Mouse (Mus musculus) lung, embryonic 16.5 days (tissue): ENCODE measurements at regions not wholly inside any gene's neighbourhood (a gene's known extent, or its start where the extent isn't known, plus 50 kb on each side); places are given as distances from the start of the nearest gene placed in this dataset.

Source experiments
- ATAC-seq: fragments of 200-750 bp; cut with Nextera tagmentation; 2 replicates; pipeline ENCODE4 v1.8.0; 2017; ENCODE audit warnings: low read depth, mild to moderate bottlenecking, moderate library complexity
- H3K27ac ChIP-seq: fragments of 300-500 bp; sonication (generic); 2 replicates; pipeline ENCODE4 v1.5.1; 2014; ENCODE audit warnings: mild to moderate bottlenecking, control low read depth, low read length
- H3K27me3 ChIP-seq: fragments of 300-500 bp; sonication (generic); 2 replicates; pipeline ENCODE4 v1.6.1; 2014; ENCODE audit warnings: low read depth, low read length, mixed read lengths; ENCODE audit not compliant: control insufficient read depth, insufficient read depth
- H3K36me3 ChIP-seq: fragments of 300-500 bp; sonication (generic); 2 replicates; pipeline ENCODE4 v1.6.1; 2014; ENCODE audit warnings: low read length; ENCODE audit not compliant: control insufficient read depth, insufficient read depth
- H3K4me1 ChIP-seq: fragments of 300-500 bp; sonication (generic); replicated peaks from 2 replicates; pipeline ENCODE4 v1.6.1; 2014; ENCODE audit warnings: low read length, mixed read lengths; ENCODE audit not compliant: control insufficient read depth, insufficient read depth
- H3K4me2 ChIP-seq: fragments of 300-500 bp; sonication (generic); 2 replicates; pipeline ENCODE4 v1.6.1; 2014; ENCODE audit warnings: low read depth, low read length, control low read depth
- H3K4me3 ChIP-seq: fragments of 300-500 bp; sonication (generic); 2 replicates; pipeline ENCODE4 v1.5.1; 2014; ENCODE audit warnings: mild to moderate bottlenecking, low read length, control low read depth
- H3K9ac ChIP-seq: fragments of 300-500 bp; sonication (generic); 2 replicates; pipeline ENCODE4 v1.6.1; 2014; ENCODE audit warnings: low read length, control low read depth
- H3K9me3 ChIP-seq: fragments of 300-500 bp; sonication (generic); 2 replicates; pipeline ENCODE4 v1.6.1; 2016; ENCODE audit warnings: low read length; ENCODE audit not compliant: control insufficient read depth
- WGBS: fragments of 180-500 bp; shearing (Covaris S2); extraction: QIAGEN DNeasy Blood & Tissue Kit; methylation state at CpG from one replicate; pipeline ENCODE4 v1.1.7; 2014; 5-methylcytosine and 5-hydroxymethylcytosine counted together

DNA sequence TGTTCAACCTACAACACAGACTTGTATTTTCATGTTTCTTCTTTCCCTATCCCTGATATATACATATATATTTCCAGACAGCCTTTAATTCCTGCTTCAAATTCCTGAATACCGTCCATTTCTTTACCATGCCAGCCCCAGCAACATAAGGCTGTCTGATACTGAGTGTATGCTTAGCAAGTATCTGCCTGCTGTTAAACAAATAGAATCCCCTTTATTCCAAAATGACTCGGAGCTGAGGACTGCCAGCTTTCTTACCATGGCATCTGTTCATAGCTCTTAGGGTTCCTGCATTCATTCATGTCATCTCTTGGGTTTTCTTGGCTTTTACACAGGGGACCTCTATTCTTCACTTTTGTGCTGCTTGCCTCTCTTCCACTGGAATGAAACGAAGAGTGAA, 105.8 kb downstream of the Pctp start:
- no peak for ATAC-seq
- Histone ChIP-seq H3K36me3 (no peaks in the 10 kb centered on the region), H3K4me1 (no peaks in the 10 kb centered on the region), H3K9me3 (no peaks in the 10 kb centered on the region), H3K9ac (no peak overlapping the region), H3K4me3 (no peak overlapping the region), H3K27me3 (no peaks in the 10 kb centered on the region), H3K27ac (no peak overlapping the region), H3K4me2 (no peak overlapping the region)
- WGBS, result 45% methylated on average over 3 of the region's 3 CpGs

DNA sequence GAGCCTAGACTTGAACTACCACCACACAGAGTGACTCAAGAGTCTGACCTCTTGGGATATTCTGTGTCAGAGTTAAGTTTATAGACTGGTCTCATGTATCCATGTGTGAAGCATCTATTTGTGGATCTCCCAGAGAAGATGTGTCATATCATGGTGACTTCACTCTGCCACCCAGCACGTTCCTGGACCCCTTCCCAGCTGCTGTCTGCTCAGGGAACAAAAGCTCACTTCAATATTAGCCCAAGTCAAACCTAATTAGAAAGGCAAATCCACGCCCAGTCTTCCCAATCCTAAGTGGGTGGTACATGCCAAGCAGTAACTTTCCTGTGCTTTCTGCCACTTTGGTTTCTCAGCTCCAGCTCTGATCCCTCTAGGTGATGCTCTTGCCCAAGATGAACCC, 94.1 kb upstream of the Ankfn1 start:
- ATAC-seq, result no peak
- 46% methylated on average over 2 of the region's 2 CpGs for WGBS
- no peaks in the 10 kb centered on the region for H3K4me1 ChIP-seq
- H3K4me3 ChIP-seq, result no peak overlapping the region
- H3K9me3 ChIP-seq, result no peaks in the 10 kb centered on the region
- no peak overlapping the region for H3K4me2 ChIP-seq
- no peak overlapping the region for H3K27ac ChIP-seq
- H3K27me3 ChIP-seq, result no peaks in the 10 kb centered on the region
- no peaks in the 10 kb centered on the region for H3K36me3 ChIP-seq
- no peak overlapping the region for H3K9ac ChIP-seq

DNA sequence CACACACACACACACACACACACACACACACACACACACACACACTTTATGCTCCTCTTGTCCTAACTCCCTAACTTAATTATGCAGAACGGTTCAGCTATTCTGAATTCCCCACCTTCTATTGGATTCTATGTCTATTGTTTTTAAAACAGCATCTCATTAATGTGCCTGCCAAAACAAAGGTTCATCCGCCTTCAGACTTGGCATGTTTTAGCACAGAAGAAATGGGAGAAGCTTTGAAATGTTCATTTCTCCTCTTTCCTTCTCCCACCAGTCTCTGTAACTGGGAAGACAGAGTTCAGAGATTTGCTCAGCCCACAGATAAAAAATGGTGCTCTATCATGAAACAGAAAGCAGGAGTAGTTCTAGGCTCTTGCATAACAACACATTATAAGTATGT, 90.1 kb upstream of the Ankfn1 start:
- Histone ChIP-seq H3K9ac (no peak overlapping the region), H3K4me3 (no peak overlapping the region), H3K9me3 (no peaks in the 10 kb centered on the region), H3K4me2 (no peak overlapping the region), H3K36me3 (no peaks in the 10 kb centered on the region), H3K27me3 (no peaks in the 10 kb centered on the region), H3K27ac (no peak overlapping the region), H3K4me1 (no peaks in the 10 kb centered on the region)
- no peak for ATAC-seq
- WGBS, result 67% methylated on average over 2 of the region's 2 CpGs

DNA sequence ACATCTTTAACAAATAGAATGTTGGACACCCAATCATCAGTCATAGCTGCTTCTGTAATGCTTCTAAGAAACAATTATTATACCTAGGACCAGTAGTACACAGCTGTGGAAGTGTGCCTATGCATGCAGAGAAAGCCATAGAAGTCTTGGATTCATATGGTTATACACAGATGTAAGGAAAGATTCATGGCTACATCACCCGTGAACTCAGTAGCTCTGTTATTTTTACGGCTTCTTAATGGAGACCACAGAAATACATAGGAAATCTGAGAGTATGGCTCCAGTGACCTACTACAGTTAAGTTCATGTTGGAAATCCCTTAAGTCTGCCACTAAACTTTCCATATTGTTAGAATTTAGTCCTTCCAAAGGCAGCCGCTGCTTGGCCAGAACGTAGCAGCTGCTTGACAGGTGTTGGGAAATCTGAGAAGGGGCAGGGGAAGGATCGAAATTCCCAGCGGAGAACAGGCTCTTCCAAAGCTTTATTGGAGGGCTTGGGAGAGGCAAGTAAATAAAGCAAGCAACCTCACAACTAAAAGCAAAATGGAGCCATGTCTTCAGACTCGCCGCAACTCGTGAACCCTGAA, 78.8 kb upstream of the Ankfn1 start:
- ATAC-seq, result no peak
- Histone ChIP-seq H3K4me3 (no peak overlapping the region), H3K27me3 (no peaks in the 10 kb centered on the region), H3K9me3 (no peaks in the 10 kb centered on the region), H3K36me3 (no peaks in the 10 kb centered on the region), H3K4me2 (no peak overlapping the region), H3K27ac (no peak overlapping the region), H3K4me1 (peaks cover 3% of the 10 kb centered on the region; the same call in 1 of the 2 replicates), H3K9ac (no peak overlapping the region)
- 43% methylated on average over 9 of the region's 9 CpGs for WGBS

DNA sequence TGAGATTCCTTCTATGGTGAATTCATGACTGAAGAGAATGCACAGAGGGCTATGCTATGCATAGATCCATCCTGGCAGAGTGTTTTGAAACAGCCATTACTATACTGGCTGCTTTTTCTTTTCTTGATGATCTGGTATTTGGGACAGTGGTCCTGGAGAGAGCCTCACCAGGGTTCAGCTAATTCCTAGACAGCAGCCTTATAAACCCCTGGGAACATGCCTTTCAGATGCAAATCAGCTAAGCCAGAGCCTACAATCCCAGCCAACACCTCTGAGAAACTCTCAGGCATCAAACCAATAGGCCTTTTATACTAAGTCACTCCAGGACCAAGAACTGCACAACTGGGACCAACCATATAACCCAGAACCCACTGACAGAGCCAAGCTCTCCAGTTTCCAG, 64.4 kb upstream of the Ankfn1 start:
- H3K27me3 ChIP-seq, result no peaks in the 10 kb centered on the region
- H3K9me3 ChIP-seq, result no peaks in the 10 kb centered on the region
- H3K9ac ChIP-seq, result no peak overlapping the region
- no peak for ATAC-seq
- H3K4me2 ChIP-seq, result no peak overlapping the region
- no peak overlapping the region for H3K4me3 ChIP-seq
- no peaks in the 10 kb centered on the region for H3K36me3 ChIP-seq
- no peak overlapping the region for H3K27ac ChIP-seq
- peaks cover 21% of the 10 kb centered on the region for H3K4me1 ChIP-seq

DNA sequence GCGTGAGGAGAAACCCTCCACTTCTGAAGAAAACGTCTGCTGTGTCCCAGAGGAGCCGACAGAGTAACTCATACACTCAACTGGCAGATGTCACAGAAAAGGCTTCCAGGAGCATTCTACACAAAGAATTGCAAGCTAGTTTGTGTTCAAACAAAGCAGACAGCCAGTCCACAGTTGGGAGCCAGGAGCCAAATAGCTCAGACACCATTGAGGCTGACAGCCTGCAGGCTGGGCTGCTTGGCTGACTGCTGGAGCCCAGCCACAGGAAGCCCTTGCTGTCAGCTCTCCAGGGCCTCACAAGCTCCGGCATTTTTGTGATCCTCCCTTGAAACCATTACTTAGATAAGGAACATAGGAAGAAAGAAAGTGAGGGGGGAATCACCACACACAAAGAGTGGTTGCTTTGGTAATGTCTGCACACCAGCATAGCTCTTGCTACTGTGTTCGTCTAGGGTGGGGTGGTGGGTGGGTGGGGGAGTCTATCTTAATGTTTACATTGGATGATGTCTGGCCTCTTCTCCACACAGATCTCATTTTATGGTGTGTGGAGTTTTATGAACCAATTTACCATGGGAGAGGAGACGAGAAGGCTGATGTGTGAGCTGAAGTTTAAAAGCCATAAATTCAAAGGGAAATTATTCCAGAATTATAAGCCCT, 62.3 kb upstream of the Ankfn1 start:
- Histone ChIP-seq H3K9me3 (no peaks in the 10 kb centered on the region), H3K27me3 (no peaks in the 10 kb centered on the region), H3K9ac (peak overlapping the region; percentile 24; the same call in 1 of the 2 replicates), H3K4me1 (peaks cover 30% of the 10 kb centered on the region), H3K36me3 (no peaks in the 10 kb centered on the region), H3K4me3 (no peak overlapping the region), H3K27ac (peak overlapping the region; percentile 80), H3K4me2 (peak overlapping the region; percentile 25; the same call in 1 of the 2 replicates)
- ATAC-seq, result peak; percentile 90
- WGBS, result 10% methylated on average over 6 of the region's 6 CpGs

DNA sequence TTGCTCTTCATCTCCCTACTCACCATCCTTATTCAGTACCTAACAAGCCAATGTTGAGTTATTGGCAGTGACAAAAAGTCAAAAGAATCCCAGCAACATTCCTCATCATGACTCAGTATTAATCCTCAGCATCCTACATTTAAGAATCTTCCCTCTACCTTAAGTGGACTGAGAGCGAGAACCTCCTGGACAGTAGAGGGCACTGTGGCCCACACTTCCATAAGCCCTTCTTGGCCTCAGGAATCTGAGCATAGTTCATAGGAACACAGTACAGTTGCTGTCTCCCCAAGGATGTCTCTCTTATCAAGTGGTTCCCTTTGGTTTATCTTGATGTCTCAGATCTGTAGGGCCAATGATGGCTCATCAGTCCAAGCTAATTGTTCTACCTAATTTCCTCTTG, 60.5 kb upstream of the Ankfn1 start:
- Histone ChIP-seq H3K27me3 (no peaks in the 10 kb centered on the region), H3K4me3 (no peak overlapping the region), H3K9me3 (no peaks in the 10 kb centered on the region), H3K9ac (no peak overlapping the region), H3K27ac (peak overlapping the region; percentile 78), H3K36me3 (no peaks in the 10 kb centered on the region), H3K4me1 (peaks cover 30% of the 10 kb centered on the region), H3K4me2 (no peak overlapping the region)
- 97% methylated on average over 1 of the region's 1 CpGs for WGBS
- no peak for ATAC-seq

DNA sequence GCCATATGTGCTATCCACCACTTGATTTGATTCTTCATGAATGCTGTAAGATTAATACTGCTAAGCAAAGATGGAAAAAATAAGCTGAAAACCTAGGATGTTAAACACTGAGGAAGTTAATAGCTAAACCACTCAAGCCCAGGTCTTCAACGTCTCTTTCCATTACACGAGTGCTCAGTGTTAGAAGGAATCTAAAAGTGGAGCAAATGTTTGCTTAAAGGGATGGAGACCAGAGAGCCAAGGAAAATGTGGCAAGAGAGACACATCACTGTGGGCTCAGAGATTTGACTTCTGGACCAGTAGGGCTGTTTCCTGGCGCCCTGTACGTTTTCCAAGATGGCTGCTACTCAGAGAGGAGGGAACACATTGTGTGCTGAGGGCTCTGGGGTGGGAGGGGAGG, 59.4 kb upstream of the Ankfn1 start:
- no peaks in the 10 kb centered on the region for H3K9me3 ChIP-seq
- H3K36me3 ChIP-seq, result no peaks in the 10 kb centered on the region
- H3K4me2 ChIP-seq, result no peak overlapping the region
- H3K27ac ChIP-seq, result peak overlapping the region; percentile 78
- no peaks in the 10 kb centered on the region for H3K27me3 ChIP-seq
- WGBS, result 66% methylated on average over 4 of the region's 4 CpGs
- ATAC-seq, result peak; percentile 77
- H3K9ac ChIP-seq, result no peak overlapping the region
- no peak overlapping the region for H3K4me3 ChIP-seq
- peaks cover 30% of the 10 kb centered on the region for H3K4me1 ChIP-seq

DNA sequence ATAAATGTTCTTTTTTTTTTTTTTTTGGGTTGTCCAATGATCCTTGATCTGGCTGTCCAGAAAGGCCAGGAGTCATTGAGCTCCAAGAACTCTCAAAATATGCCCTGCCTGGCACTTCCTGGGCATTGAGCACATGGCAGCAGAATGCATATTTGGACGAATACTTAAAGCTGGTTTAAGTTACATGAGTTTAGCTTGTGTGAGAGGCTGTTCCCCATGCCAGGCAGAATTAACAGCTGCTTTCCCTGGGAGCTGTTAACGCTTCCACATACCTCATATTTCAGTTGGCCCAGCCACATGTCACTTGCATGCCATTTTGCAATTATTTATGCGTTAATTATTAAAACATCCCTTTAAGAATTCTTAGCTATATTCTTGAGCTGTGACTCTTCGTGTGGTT, 56.6 kb upstream of the Ankfn1 start:
- WGBS, result 79% methylated on average over 4 of the region's 4 CpGs
- Histone ChIP-seq H3K9me3 (no peaks in the 10 kb centered on the region), H3K36me3 (no peaks in the 10 kb centered on the region), H3K4me1 (peaks cover 11% of the 10 kb centered on the region; the same call in 1 of the 2 replicates), H3K4me3 (no peak overlapping the region), H3K27me3 (no peaks in the 10 kb centered on the region), H3K9ac (no peak overlapping the region), H3K27ac (no peak overlapping the region), H3K4me2 (no peak overlapping the region)
- no peak for ATAC-seq
